In the genomic region with DNA sequence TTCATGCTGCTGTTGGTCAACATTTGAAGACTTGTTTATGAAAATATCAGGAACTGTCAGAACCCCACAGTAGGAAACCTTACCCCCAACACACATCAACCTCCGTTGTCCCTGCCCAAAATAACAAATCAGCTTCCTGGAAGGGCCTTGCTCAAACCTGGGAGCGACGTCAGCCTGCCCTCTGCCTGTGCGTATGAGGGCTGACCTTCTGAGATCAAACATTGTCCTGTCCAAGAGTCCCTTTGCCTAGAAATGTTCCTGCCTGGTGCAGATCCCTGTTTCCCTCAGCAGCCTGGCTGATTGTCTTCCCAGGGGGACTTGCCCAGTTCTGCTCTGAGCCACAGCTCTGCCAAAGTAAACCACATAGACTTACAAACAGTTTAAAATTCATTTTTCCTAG, we compare ENCODE assay signal across 10 mouse cellular contexts.
DNase-seq lines count a peak whose midpoint lies in the region; ATAC-seq and TF ChIP-seq lines count a peak whose summit lies in the region.
"Had no signal": no experiment of that assay in that cellular context is flagged by ENCODE, and none has a peak within 500 bp of the region (broad histone marks: within the 10 kb centered on the region; RNA-seq: fewer than 3 reads in every experiment).

No protein-coding gene starts in this region.

- ATAC-seq in forebrain, postnatal 0 days, result no peak
- no peak for ATAC-seq in forebrain, embryonic 11.5 days (replicated peaks; ENCODE audit: low FRiP score)
- 0 out of 2 replicates have a peak, but pooled peaks have one; percentile 39 for ATAC-seq in liver, embryonic 15.5 days (ENCODE audit: insufficient read depth)
- ATAC-seq: Patski had no signal

- H3K9me3 ChIP-seq in forebrain, postnatal 0 days (ENCODE audit: low read length), result no peaks in the 10 kb centered on the region
- no peaks in the 10 kb centered on the region for H3K9me3 ChIP-seq in forebrain, embryonic 11.5 days (ENCODE audit: control insufficient read depth, low read length)
- H3K9me3 ChIP-seq in liver, embryonic 15.5 days (replicated peaks), result no peaks in the 10 kb centered on the region
- H3K9me3 ChIP-seq: hindbrain, embryonic 13.5 days had no signal

- H3K9ac ChIP-seq in forebrain, postnatal 0 days, result no peak overlapping the region
- H3K9ac ChIP-seq in forebrain, embryonic 11.5 days (ENCODE audit: low read length), result no peak overlapping the region
- no peak overlapping the region for H3K9ac ChIP-seq in liver, embryonic 15.5 days
- H3K9ac ChIP-seq: hindbrain, embryonic 13.5 days had no signal

- H3K4me3 ChIP-seq in forebrain, postnatal 0 days (ENCODE audit: low read depth, low read length), result no peak overlapping the region
- H3K4me3 ChIP-seq in forebrain, embryonic 11.5 days (ENCODE audit: low read depth, low read length), result no peak overlapping the region
- H3K4me3 ChIP-seq in layer of hippocampus, adult 2 months, result no peak overlapping the region
- no peak overlapping the region for H3K4me3 ChIP-seq in liver, embryonic 15.5 days (replicated peaks)
- H3K4me3 ChIP-seq: hindbrain, embryonic 13.5 days had no signal

- H3K4me1 ChIP-seq in forebrain, postnatal 0 days (ENCODE audit: insufficient read depth), result peaks cover 23% of the 10 kb centered on the region
- H3K4me1 ChIP-seq in forebrain, embryonic 11.5 days (replicated peaks; ENCODE audit: control insufficient read depth, insufficient read depth, low read length), result no peaks in the 10 kb centered on the region
- H3K4me1 ChIP-seq in liver, embryonic 15.5 days (replicated peaks), result peaks cover 15% of the 10 kb centered on the region

- H3K27me3 ChIP-seq in forebrain, postnatal 0 days (ENCODE audit: insufficient read depth, low read length), result no peaks in the 10 kb centered on the region
- no peaks in the 10 kb centered on the region for H3K27me3 ChIP-seq in forebrain, embryonic 11.5 days (ENCODE audit: control insufficient read depth, insufficient read depth, low read length)
- no peaks in the 10 kb centered on the region for H3K27me3 ChIP-seq in liver, embryonic 15.5 days
- H3K27me3 ChIP-seq: hindbrain, embryonic 13.5 days; Patski had no signal

- WGBS in forebrain, postnatal 0 days, result 78% methylated on average over 4 of the region's 4 CpGs
- WGBS in forebrain, embryonic 11.5 days, result 77% methylated on average over 4 of the region's 4 CpGs
- WGBS in liver, embryonic 15.5 days (ENCODE audit: insufficient replicate concordance), result 40% methylated on average over 4 of the region's 4 CpGs

- H3K36me3 ChIP-seq in forebrain, postnatal 0 days (ENCODE audit: insufficient read depth), result no peaks in the 10 kb centered on the region
- no peaks in the 10 kb centered on the region for H3K36me3 ChIP-seq in forebrain, embryonic 11.5 days (ENCODE audit: control insufficient read depth, insufficient read depth, low read length)
- no peaks in the 10 kb centered on the region for H3K36me3 ChIP-seq in liver, embryonic 15.5 days (replicated peaks)
- H3K36me3 ChIP-seq: hindbrain, embryonic 13.5 days had no signal

- no peak overlapping the region for H3K27ac ChIP-seq in forebrain, postnatal 0 days (ENCODE audit: low read depth, low read length)
- H3K27ac ChIP-seq in forebrain, embryonic 11.5 days (ENCODE audit: low read depth, low read length), result no peak overlapping the region
- H3K27ac ChIP-seq in layer of hippocampus, adult 2 months, result peak overlapping the region; percentile 86
- no peak overlapping the region for H3K27ac ChIP-seq in liver, embryonic 15.5 days (replicated peaks)

- DNase-seq in forebrain, postnatal 0 days, result peak; percentile 21
- no peak for DNase-seq in forebrain, embryonic 11.5 days (ENCODE audit: low spot score)
- no peak for DNase-seq in layer of hippocampus, adult 2 months (ENCODE audit: low spot score in 2 of 2)
- DNase-seq in layer of hippocampus, postnatal 25 days (ENCODE audit: extremely low spot score in 1 of 2, low spot score in 1 of 2), result no peak
- DNase-seq in adipocyte (ENCODE audit: low spot score), result peak; percentile 73
- DNase-seq in embryo, embryonic 10.5 days (ENCODE audit: low spot score), result no peak
- no peak for DNase-seq in cerebellum, postnatal 25 days

- no peak overlapping the region for H3K4me2 ChIP-seq in forebrain, postnatal 0 days (ENCODE audit: low read depth)
- H3K4me2 ChIP-seq in forebrain, embryonic 11.5 days (ENCODE audit: low read depth, low read length, severe bottlenecking), result no peak overlapping the region
- no peak overlapping the region for H3K4me2 ChIP-seq in liver, embryonic 15.5 days
- H3K4me2 ChIP-seq: hindbrain, embryonic 13.5 days had no signal

- TF ChIP-seq CTCF in forebrain, postnatal 0 days (IDR thresholded peaks at IDR 0.05; ENCODE audit: low read depth), result no peak
- TF ChIP-seq CTCF in layer of hippocampus, adult 2 months (conservative IDR thresholded peaks at IDR 0.05), result no peak

Comparison
In these comparisons a context has a peak if more than half of its experiments do, and no peak if none do; other contexts are left out.
1. DNase-seq: peak in forebrain, postnatal 0 days (single experiment) and adipocyte (single experiment); none in forebrain, embryonic 11.5 days (single experiment), layer of hippocampus, adult 2 months (0 of 2), layer of hippocampus, postnatal 25 days (0 of 2), embryo, embryonic 10.5 days (single experiment) and cerebellum, postnatal 25 days (0 of 2).